Mouse (Mus musculus) gastrocnemius, postnatal 4 days (tissue): ENCODE data around the gene Klhl42. TPM values are rescaled to one million over a fixed set of nuclear protein-coding genes. Genes with fewer than 3 reads are reported as not detected.

Source experiments
- DNase-seq, 2 experiments: peaks; one replicate each; pipeline ENCODE4 v3.0.0; 2021 to 2022; ENCODE audit warnings: low spot score in 2 of 2, mixed read lengths in 2 of 2
- total RNA-seq, 2 experiments: library from RNA; stranded (reverse); gene quantifications; 2 replicates each; pipeline ENCODE4 v1.2.3; 2021

The Klhl42 gene
- total RNA-seq, 2 experiments from 2014 or later = 9.4 to 9.7 TPM

DNA sequence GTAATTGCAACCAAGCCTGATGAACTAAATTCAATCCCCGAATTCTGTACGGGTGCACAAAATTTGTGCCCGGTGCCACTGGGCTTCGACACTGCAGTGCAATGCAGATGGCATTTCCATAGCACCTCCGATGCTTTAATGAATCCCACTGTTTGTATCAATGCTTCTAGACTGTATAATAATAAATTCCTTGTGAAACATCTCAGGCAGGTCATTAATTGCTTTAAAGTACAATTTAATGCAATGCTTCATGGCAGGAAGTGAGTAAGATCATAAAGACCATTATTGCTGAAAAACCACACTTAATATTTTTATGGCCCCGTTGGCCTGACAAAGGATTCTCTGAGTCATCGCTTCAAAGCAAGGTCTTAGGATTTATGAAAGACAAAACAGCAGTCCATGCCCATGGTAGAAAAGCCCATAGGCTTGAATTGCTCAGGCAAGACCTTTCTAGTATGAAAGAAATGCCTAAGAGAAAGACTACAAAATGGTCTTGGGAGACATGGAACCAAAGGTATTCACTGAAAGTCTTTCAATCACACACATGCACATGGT lies 49.5 kb downstream of the Klhl42 start:
- DNase-seq = no peak

DNA sequence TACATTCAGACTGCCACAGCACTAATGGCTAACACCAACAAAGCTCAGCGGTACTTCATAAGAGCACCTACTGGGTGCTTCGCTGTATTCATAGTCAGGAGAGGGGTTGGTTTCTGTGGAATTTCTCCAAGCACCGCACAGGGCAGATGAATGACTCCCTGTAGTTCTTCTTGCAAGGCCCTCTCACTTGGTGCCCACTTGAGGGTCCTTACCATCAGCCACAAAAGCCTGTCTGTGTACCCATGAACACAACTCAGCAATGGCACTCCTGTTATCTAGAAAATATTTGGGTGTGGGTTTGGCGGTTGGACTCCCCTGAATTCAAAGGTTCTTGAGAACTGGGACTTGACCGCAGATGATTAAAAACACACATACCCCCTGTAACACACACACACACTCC lies 53.5 kb downstream of the Klhl42 start:
- no peak for DNase-seq

DNA sequence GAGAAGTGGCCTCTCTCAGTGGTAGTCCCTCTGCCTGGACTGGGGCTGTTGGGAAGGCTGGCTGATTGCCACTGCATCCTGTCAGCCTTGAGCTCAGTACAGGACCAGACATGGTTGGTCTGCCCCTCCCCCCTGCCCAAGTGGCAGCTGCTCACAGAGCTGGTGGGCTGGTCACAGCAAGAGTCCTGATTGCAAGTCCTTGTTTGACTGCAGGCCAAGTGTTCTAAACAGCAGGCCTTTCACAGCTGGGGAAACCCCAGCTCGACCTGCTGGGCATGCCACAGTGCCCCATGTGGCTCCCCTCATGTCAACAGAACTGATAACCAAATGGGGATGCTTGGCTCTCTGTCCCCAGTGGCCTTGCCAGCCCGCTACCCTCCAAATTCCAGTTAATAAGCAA lies 54.1 kb downstream of the Klhl42 start:
- peak; percentile 29 to 62 for DNase-seq

DNA sequence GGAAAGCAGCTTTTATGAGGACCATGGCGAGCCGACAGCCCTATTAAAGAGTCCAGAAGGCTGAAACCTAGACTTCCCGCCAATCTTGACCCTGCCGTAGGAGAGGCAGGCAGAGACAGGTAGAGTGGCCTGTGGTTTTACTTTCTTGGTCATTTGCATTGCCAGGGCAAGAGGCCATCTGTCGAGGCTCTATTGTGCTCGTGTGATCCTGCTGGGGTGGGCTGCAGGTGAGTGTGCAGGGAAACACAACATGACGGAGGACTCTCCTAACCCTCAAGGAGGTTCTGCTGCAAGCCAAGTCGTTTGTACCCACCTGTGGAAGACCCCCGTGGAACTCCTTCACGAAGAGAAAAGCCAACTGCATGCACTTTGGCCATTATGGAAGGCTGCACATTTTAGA lies 54.6 kb downstream of the Klhl42 start:
- DNase-seq = no peak

DNA sequence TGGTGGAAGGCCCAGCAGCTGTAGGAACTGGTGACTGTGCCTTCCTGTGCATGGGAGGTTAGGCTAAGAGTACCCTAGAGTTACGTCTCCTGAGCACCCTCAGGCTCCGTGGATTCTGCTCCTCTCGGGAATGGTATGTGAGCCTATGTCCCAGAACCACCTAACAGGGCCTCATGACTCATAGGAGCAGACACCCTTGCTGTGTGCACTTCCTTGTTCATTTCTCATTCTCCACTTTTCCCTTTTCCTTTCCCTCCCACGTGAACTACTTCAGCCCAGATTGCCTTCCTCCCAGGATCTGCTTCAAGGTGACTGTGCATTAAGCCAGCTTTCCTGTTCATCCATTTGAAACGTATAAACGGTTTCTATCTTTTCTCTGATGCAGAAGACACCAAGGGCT lies 59.9 kb downstream of the Klhl42 start:
- DNase-seq = no peak

DNA sequence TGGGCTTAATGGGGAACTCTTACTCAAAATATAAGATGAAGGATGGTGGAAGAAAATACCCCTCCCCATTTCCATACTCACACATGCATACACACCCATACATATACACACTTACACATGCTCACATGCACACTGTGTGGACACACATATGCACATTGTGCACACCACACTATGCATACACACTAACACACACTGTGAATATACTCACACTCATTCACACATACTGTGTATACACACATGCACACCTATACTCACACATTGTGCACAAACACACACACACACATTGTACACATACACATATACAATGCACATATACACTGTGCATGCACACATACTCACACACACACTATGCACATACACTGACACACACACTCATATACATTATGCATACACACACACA lies 60.7 kb downstream of the Klhl42 start:
- DNase-seq = no peak

DNA sequence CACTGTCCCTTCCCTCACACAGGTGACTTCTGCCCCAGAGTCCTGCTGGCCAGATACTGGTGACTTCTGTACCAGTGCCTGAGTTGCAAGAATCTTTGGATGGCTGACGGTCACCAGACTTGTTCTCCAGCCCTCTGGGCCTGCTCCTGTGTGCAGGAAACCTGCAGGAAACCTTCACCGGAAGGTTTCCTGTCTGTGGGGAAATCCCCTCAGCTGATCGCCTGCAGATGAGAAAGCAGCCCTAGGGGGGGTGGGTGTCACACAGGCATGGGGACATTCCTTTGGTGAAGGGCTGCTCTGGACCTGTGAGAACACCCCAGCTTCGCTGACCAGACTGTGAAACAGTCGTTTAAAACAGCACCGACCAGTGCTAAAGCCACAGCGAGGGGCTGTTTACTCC lies 63.9 kb downstream of the Klhl42 start:
- peak in 1 of 2 experiments; percentile 11 for DNase-seq

DNA sequence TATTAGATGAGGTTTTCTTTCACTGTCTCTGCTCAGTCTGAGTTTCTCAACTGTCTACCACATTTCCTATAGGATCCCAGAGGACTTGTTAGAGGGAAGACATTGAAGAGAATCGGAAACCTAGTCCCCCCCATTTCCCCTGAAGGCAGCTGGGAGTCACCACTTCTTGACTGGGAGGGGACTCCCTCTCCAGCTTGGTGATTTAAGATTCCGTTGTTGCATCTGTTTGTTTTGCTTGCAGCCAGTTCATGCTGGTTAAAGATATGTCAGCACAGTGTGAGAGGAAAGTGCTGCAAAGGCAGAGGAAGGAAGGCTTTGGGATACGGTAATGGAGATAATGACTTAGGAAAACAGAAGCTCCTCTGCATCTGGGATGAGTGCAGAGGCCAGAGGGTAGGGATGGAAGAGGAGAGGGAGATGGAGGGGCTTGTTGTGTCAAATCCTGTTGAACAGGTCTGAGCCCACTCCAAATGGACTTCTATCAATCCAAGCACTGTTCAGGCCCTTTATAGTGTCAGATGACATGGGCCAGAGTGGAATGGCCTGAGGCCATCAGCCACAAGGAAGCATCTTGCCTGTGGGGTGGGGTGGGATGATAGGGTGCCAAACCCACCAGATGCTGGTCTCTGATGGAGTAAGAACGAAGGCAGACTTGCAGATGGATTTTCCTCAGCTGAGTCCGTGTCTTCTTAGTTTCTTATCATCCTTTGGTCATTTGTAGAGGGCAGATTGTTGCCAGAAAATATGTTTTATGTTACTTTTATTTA lies 70.8 kb downstream of the Klhl42 start:
- no peak for DNase-seq

Other genes with a start within 250 kb of the Klhl42 start
- gene Smco2, start 241.3 kb upstream of the Klhl42 start, total RNA-seq = not detected
- gene Ppfibp1, start 202.9 kb upstream of the Klhl42 start, total RNA-seq = 10 to 100 TPM; 72.1 to 73.6 TPM
- gene 1700034J05Rik, start 137.0 kb upstream of the Klhl42 start, total RNA-seq = not detected
- gene Rep15, start 58.8 kb upstream of the Klhl42 start, total RNA-seq = 1 to 10 TPM; 1.7 to 1.8 TPM
- 10 to 100 TPM; 95.5 to 99.8 TPM for gene Mrps35, start 48.6 kb upstream of the Klhl42 start, total RNA-seq
- gene Mansc4, start 4.3 kb upstream of the Klhl42 start, total RNA-seq = under 1 TPM in 1 of 2 experiments, not detected in 1; 0.32 TPM
- 1 to 10 TPM; 1.6 to 1.8 TPM for gene Pthlh, start 172.8 kb downstream of the Klhl42 start, total RNA-seq